Mouse (Mus musculus) heart, postnatal 36 days (tissue): ENCODE measurements around the gene Popdc2. TPM values are rescaled to one million over a fixed set of nuclear protein-coding genes. Genes with fewer than 3 reads are reported as not detected.

Experiments used
- DNase-seq, 2 experiments: peaks; one replicate each; pipeline ENCODE4 v3.0.0; 2021 to 2022
- intact Hi-C: fragments of 180-260 bp; cut with DNase I; formaldehyde crosslinking; loops from one replicate; pipeline ENCODE4 v1.15.1; 2025
- total RNA-seq, 2 experiments: library from RNA; stranded (reverse); gene quantifications; 2 replicates each; pipeline ENCODE4 v1.2.3; 2021

Popdc2 gene
- total RNA-seq, 2 experiments from 2014 or later, result 442 to 516 TPM

GRCm38 (mm10) chr16:38396155-38396554 is 34.1 kb downstream of the Popdc2 start:
- DNase-seq, result peak; percentile 60 to 65
- intact Hi-C loops, result no loop called here

DNA sequence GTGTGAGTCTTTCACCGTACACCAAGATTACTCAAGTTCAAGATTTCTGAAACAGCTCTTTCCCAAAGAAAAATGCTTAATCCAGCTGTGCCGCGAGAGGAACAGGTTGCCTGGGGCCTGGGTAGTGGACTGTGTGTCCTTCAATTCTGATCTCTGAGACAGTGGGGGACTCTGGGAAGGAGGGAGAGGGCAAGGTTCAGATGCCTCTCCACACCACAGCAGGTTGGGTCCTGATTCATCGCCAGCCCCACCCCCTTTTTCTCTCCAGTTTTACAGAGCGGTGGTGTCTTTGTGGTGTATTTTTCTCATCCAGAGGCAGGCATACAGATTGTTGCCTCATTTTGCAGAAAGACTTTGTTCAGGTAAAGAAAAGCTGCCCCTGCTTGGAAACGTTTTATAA is 36.3 kb downstream of the Popdc2 start:
- no peak for DNase-seq
- intact Hi-C loops, result no loop called here

DNA sequence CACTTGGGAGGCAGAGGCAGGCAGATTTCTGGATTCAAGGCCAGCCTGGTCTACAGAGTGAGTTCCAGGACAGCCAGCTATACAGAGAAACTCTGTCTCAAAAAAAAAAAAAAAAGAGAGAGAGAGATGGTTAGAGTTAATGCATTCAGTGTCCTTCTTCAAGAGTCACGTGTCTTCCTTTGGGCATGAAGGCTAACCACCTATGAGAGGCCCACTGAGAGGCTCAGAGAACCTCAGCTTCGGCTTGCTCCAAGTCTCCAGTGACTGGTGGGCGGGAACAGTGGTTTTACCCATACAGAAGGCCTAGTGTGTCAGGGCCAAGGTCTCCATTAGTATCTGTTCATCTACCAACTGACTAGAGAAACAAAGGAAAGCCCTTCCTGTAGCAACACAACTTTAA is 37.1 kb downstream of the Popdc2 start:
- intact Hi-C loops, result no loop called here

GRCm38 (mm10) chr16:38399531-38400231 is 37.7 kb downstream of the Popdc2 start:
- intact Hi-C loops, result no loop called here
- peak; percentile 39 to 48 for DNase-seq

More for the DNA sequence above, 37.1 kb downstream of the Popdc2 start:
- DNase-seq, result no peak

GRCm38 (mm10) chr16:38400311-38400960 is 38.4 kb downstream of the Popdc2 start:
- DNase-seq, result no peak
- intact Hi-C loops, result no loop called here

DNA sequence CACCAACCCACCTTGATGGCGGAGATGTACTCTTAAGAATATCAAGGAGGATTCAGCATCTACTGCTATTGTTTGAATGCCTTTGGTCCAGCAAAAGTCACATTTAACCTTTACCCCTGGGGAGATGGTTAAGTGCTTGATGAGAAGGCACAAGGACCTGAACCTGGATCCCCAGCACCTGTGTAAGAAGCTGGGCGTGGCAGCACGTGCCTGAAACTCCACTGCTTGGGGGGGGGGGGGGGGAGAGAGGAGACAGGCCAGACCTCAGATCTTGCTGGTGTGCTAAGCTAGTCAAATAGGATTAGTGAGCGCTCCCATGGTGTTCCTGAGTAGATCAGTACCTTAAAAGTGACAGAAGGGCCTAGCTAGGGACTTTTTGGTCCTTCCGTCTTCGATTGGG is 39.5 kb downstream of the Popdc2 start:
- no peak for DNase-seq
- intact Hi-C loops, result no loop called here

- intact Hi-C loops, result no loop called here
- no peak for DNase-seq
Measured at GRCm38 (mm10) chr16:38403639-38404038, 41.6 kb downstream of the Popdc2 start.

GRCm38 (mm10) chr16:38406293-38406692 is 44.3 kb downstream of the Popdc2 start:
- DNase-seq, result no peak
- intact Hi-C loops, result no loop called here

DNA sequence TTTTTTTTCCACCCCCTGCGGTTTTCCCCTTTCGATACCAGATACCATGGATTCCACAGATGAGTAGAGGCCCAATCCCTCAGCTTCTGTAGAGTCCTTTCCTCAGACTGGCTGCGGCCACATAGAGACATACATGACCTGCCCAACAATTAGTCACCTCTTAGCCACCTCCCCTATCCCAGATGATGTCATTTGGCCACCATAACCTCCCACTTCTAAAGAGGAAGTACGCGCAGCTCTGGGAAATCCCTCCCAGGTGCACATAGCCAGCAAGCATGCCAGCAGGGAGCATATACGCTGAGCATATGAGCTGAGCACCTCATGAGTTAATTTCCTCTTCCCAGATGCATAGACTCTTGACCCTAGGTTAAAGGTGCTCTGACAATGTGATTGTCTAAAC is 44.7 kb downstream of the Popdc2 start:
- intact Hi-C loops, result no loop called here
- DNase-seq, result no peak

DNA sequence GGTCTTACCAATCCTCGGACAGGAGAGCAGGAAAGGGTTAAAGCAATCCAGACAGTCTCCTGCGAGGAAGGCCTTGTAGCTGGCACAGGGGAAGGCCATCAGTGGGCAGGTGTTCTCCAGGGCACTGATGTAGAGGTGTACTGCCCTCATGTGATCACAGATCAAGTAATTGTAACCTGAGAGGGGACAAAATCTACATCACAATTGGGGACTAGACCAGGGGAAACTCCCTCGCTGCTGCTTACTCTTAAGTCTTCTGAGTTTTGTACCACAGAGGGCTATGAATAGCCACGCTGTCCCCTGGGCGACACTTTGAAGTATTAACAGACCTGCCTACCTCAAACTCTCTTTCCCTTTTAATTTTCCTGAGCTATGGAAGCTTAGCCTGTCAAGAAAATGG is 45.6 kb downstream of the Popdc2 start:
- intact Hi-C loops, result no loop called here
- no peak for DNase-seq

GRCm38 (mm10) chr16:38408416-38408815 is 46.4 kb downstream of the Popdc2 start:
- intact Hi-C loops, result no loop called here
- DNase-seq, result no peak

- no peak for DNase-seq
- intact Hi-C loops, result no loop called here
Measured at GRCm38 (mm10) chr16:38414953-38415352, 52.9 kb downstream of the Popdc2 start.

GRCm38 (mm10) chr16:38425374-38425773 is 63.4 kb downstream of the Popdc2 start:
- no peak for DNase-seq
- intact Hi-C loops, result no loop called here

- no peak for DNase-seq
- intact Hi-C loops, result no loop called here
Measured at GRCm38 (mm10) chr16:38425799-38426198, 63.8 kb downstream of the Popdc2 start.

Other genes starting within 250 kb of the Popdc2 start
- not detected for gene Nr1i2, start 67.4 kb upstream of the Popdc2 start, total RNA-seq
- gene Maats1, start 20.1 kb upstream of the Popdc2 start, total RNA-seq, result not detected
- gene Cox17, start 15.2 kb upstream of the Popdc2 start, total RNA-seq, result 100 to 1,000 TPM; 313 to 334 TPM
- gene Gm21987, start 15.2 kb upstream of the Popdc2 start, total RNA-seq, result not detected
- 10 to 100 TPM in 1 of 2 experiments, 1 to 10 TPM in 1; 9.1 to 10.1 TPM for gene Pla1a, start 70.9 kb downstream of the Popdc2 start, total RNA-seq
- gene Adprh, start 90.5 kb downstream of the Popdc2 start, total RNA-seq, result 10 to 100 TPM; 22.8 to 23.1 TPM
- under 1 TPM; 0.56 to 0.79 TPM for gene Cd80, start 93.4 kb downstream of the Popdc2 start, total RNA-seq
- 10 to 100 TPM; 62.4 to 74.4 TPM for gene Timmdc1, start 160.5 kb downstream of the Popdc2 start, total RNA-seq
- gene Poglut1, start 188.0 kb downstream of the Popdc2 start, total RNA-seq, result 10 to 100 TPM; 10.4 to 11.2 TPM
- gene Tmem39a, start 196.5 kb downstream of the Popdc2 start, total RNA-seq, result 10 to 100 TPM; 15.3 to 20.8 TPM